Mouse (Mus musculus) embryo, embryonic 11.5 days (tissue): ENCODE measurements at regions not wholly inside any gene's neighbourhood (a gene's known extent, or its start where the extent isn't known, plus 50 kb on each side); places are given as distances from the start of the nearest gene placed in this dataset.

ENCODE experiments used
- DNase-seq: peaks from one replicate; pipeline ENCODE4 v3.0.0-alpha.2; 2012; ENCODE audit warnings: low read depth, low spot score

GRCm38 (mm10) chr17:80891656-80892055, 52.8 kb upstream of the Tmem178 start:
- DNase-seq, result no peak

GRCm38 (mm10) chr17:80889095-80889494, 55.3 kb upstream of the Tmem178 start:
- no peak for DNase-seq

GRCm38 (mm10) chr17:80887749-80888119, 56.7 kb upstream of the Tmem178 start:
- no peak for DNase-seq

- peak; percentile 43 for DNase-seq
Observed at GRCm38 (mm10) chr17:80887021-80887748, 57.2 kb upstream of the Tmem178 start.

GRCm38 (mm10) chr17:80886211-80886701, 58.2 kb upstream of the Tmem178 start:
- DNase-seq, result no peak

- no peak for DNase-seq
Observed at GRCm38 (mm10) chr17:80885706-80886105, 58.7 kb upstream of the Tmem178 start.

- no peak for DNase-seq
Observed at GRCm38 (mm10) chr17:80884886-80885285, 59.5 kb upstream of the Tmem178 start.

- DNase-seq, result no peak
Observed at GRCm38 (mm10) chr17:80882476-80882875, 62.0 kb upstream of the Tmem178 start.

- DNase-seq, result no peak
Observed at GRCm38 (mm10) chr17:80880325-80880724, 64.1 kb upstream of the Tmem178 start.

GRCm38 (mm10) chr17:80875352-80876044, 68.9 kb upstream of the Tmem178 start:
- DNase-seq, result no peak

GRCm38 (mm10) chr17:80870965-80871364, 73.5 kb upstream of the Tmem178 start:
- no peak for DNase-seq

GRCm38 (mm10) chr17:80862338-80862737, 82.1 kb upstream of the Tmem178 start:
- no peak for DNase-seq

- DNase-seq, result no peak
Observed at GRCm38 (mm10) chr17:80846996-80847810, 97.2 kb upstream of the Tmem178 start.

GRCm38 (mm10) chr17:80845349-80845748, 99.1 kb upstream of the Tmem178 start:
- DNase-seq, result no peak

- no peak for DNase-seq
Observed at GRCm38 (mm10) chr17:80841903-80842302, 102.5 kb upstream of the Tmem178 start.

GRCm38 (mm10) chr17:80840896-80841295, 103.5 kb upstream of the Tmem178 start:
- no peak for DNase-seq

- DNase-seq, result no peak
Observed at GRCm38 (mm10) chr17:80840452-80840851, 104.0 kb upstream of the Tmem178 start.

- DNase-seq, result no peak
Observed at GRCm38 (mm10) chr17:80834701-80835100, 106.4 kb upstream of the Map4k3 start.

- DNase-seq, result no peak
Observed at GRCm38 (mm10) chr17:80834176-80834517, 105.9 kb upstream of the Map4k3 start.

GRCm38 (mm10) chr17:80833355-80834175, 105.3 kb upstream of the Map4k3 start:
- no peak for DNase-seq

GRCm38 (mm10) chr17:80831686-80832085, 103.4 kb upstream of the Map4k3 start:
- DNase-seq, result no peak
